In genomic region chr3:97676126-97676525, GRCm38 (mm10) we compare ENCODE assay signal across 25 mouse cellular contexts. TPM values are rescaled to one million over a fixed set of nuclear protein-coding genes. Genes with fewer than 3 reads are reported as not detected.
"Had no signal": no experiment of that assay in that cellular context is flagged by ENCODE, and none has a peak within 500 bp of the region (broad histone marks: within the 10 kb centered on the region; RNA-seq: fewer than 3 reads in every experiment).

No protein-coding gene starts in this region.

- DNase-seq: heart, postnatal 14 days; heart, postnatal 36 days; heart, postnatal 4 days; kidney, adult 11 months; kidney, adult 18-20 months; kidney, adult 2 months; kidney, adult 8-10 months; kidney, adult 9 months; kidney, postnatal 10 days; kidney, postnatal 14 days; kidney, postnatal 36 days; kidney, postnatal 4 days; layer of hippocampus, adult 9-11 months; layer of hippocampus, postnatal 36 days had no signal

RNA-seq across cellular contexts. Expression of gene Gm17651, which starts 1.6 kb away (rescaled TPM):
- total RNA-seq: heart, postnatal 14 days; heart, postnatal 25 days; heart, postnatal 36 days; heart, postnatal 4 days; hematopoietic stem cell, adult 5-6 weeks; hindbrain, postnatal 0 days; layer of hippocampus, adult 2 months; layer of hippocampus, adult 8-10 months; layer of hippocampus, postnatal 10 days; layer of hippocampus, postnatal 14 days; layer of hippocampus, postnatal 25 days; layer of hippocampus, postnatal 36 days; left cerebral cortex, adult 18-20 months; left cerebral cortex, adult 2 months; left cerebral cortex, adult 8-10 months had no signal
